Mouse (Mus musculus): ENCODE measurements around the gene Dcp1b.

- TF ChIP-seq EP300 (IDR thresholded peaks at IDR 0.05; ENCODE audit: low read depth) (no peak), CTCF (IDR thresholded peaks at IDR 0.05; ENCODE audit: low read depth) (no peak)
Observed at GRCm38 (mm10) chr6:119183781-119184180, 8.7 kb downstream of the Dcp1b start.
